In genomic region chr10:127959161-127959679, GRCm38 (mm10) we compare ENCODE assay signal across 32 mouse cellular contexts. TPM values are rescaled to one million over a fixed set of nuclear protein-coding genes. Genes with fewer than 3 reads are reported as not detected.
DNase-seq lines count a peak whose midpoint lies in the region; ATAC-seq and TF ChIP-seq lines count a peak whose summit lies in the region.
"Had no signal": no experiment of that assay in that cellular context is flagged by ENCODE, and none has a peak within 500 bp of the region (broad histone marks: within the 10 kb centered on the region; RNA-seq: fewer than 3 reads in every experiment).

No protein-coding gene starts in this region.

- DNase-seq in thymus, adult 2 months: peak; percentile 8
- no peak for DNase-seq in thymus, postnatal 25 days
- peak; percentile 30 for DNase-seq in adipocyte (ENCODE audit: low spot score)
- DNase-seq in yolk sac, embryonic 10.5 days (ENCODE audit: low spot score): no peak
- DNase-seq: B cell, adult 2 months; cerebellum, adult 11-12 months; cerebellum, adult 9-11 months; embryo, embryonic 11 days; gastrocnemius, postnatal 25 days; heart, adult 11 months; heart, postnatal 36 days; kidney, adult 2 months; kidney, postnatal 36 days; thymus, postnatal 36 days had no signal

- H3K36me3 ChIP-seq in intestine, postnatal 0 days (ENCODE audit: control insufficient read depth, insufficient read depth): no peaks in the 10 kb centered on the region
- H3K36me3 ChIP-seq in intestine, embryonic 15.5 days: no peaks in the 10 kb centered on the region
- no peaks in the 10 kb centered on the region for H3K36me3 ChIP-seq in thymus, adult 2 months (ENCODE audit: control insufficient read depth, insufficient read depth, low read length)
- H3K36me3 ChIP-seq: embryonic facial prominence, embryonic 12.5 days; heart, embryonic 10.5 days; hindbrain, embryonic 12.5 days; limb, embryonic 12.5 days; liver, embryonic 15.5 days; lung, embryonic 15.5 days; midbrain, embryonic 13.5 days; neural tube, embryonic 13.5 days had no signal

- no peak for ATAC-seq in intestine, postnatal 0 days
- no peak for ATAC-seq in intestine, embryonic 15.5 days
- ATAC-seq: forebrain, embryonic 14.5 days; hindbrain, postnatal 0 days; midbrain, embryonic 13.5 days; Patski had no signal

- H3K4me1 ChIP-seq in intestine, postnatal 0 days (replicated peaks; ENCODE audit: control insufficient read depth, insufficient read depth, low read length): 0 out of 2 replicates have a peak, but pooled peaks cover 4% of the 10 kb centered on the region
- H3K4me1 ChIP-seq in intestine, embryonic 15.5 days (replicated peaks): 0 out of 2 replicates have a peak, but pooled peaks cover 3% of the 10 kb centered on the region
- no peaks in the 10 kb centered on the region for H3K4me1 ChIP-seq in thymus, adult 2 months (replicated peaks; ENCODE audit: control insufficient read depth, insufficient read depth, low read length)
- H3K4me1 ChIP-seq: embryonic facial prominence, embryonic 12.5 days; heart, embryonic 10.5 days; hindbrain, embryonic 12.5 days; limb, embryonic 12.5 days; liver, embryonic 15.5 days; lung, embryonic 15.5 days; midbrain, embryonic 13.5 days; neural tube, embryonic 13.5 days had no signal

- peak; percentile 40 for TF ChIP-seq CTCF in intestine, postnatal 0 days (IDR thresholded peaks at IDR 0.05; ENCODE audit: low read depth)
- TF ChIP-seq CTCF in thymus, adult 2 months (IDR thresholded peaks at IDR 0.05; ENCODE audit: borderline replicate concordance, control insufficient read depth, extremely low read depth, insufficient read depth, low read length, poor library complexity): no peak

- WGBS in intestine, postnatal 0 days: 90% methylated on average over 7 of the region's 7 CpGs
- WGBS in intestine, embryonic 15.5 days: 89% methylated on average over 7 of the region's 7 CpGs
- 91% methylated on average over 7 of the region's 7 CpGs for WGBS in thymus, adult 2 months

- TF ChIP-seq POLR2A in thymus, adult 2 months (IDR thresholded peaks at IDR 0.05; ENCODE audit: control insufficient read depth, extremely low read depth, insufficient read depth, low read length, poor library complexity): no peak

- no peak overlapping the region for H3K4me3 ChIP-seq in intestine, postnatal 0 days (ENCODE audit: low read depth, low read length)
- H3K4me3 ChIP-seq in intestine, embryonic 15.5 days (replicated peaks): no peak overlapping the region
- H3K4me3 ChIP-seq in thymus, adult 2 months (ENCODE audit: control insufficient read depth, insufficient read depth, low read length): no peak overlapping the region
- H3K4me3 ChIP-seq: embryonic facial prominence, embryonic 12.5 days; heart, embryonic 10.5 days; hindbrain, embryonic 12.5 days; layer of hippocampus, adult 2 months; left cerebral cortex, adult 2 months; limb, embryonic 12.5 days; liver, embryonic 15.5 days; lung, embryonic 15.5 days; midbrain, embryonic 13.5 days; neural tube, embryonic 13.5 days had no signal

- H3K9me3 ChIP-seq in intestine, postnatal 0 days (ENCODE audit: control insufficient read depth): no peaks in the 10 kb centered on the region
- no peaks in the 10 kb centered on the region for H3K9me3 ChIP-seq in intestine, embryonic 15.5 days
- H3K9me3 ChIP-seq: embryonic facial prominence, embryonic 12.5 days; heart, embryonic 10.5 days; hindbrain, embryonic 12.5 days; limb, embryonic 12.5 days; liver, embryonic 15.5 days; lung, embryonic 15.5 days; midbrain, embryonic 13.5 days; neural tube, embryonic 13.5 days had no signal

- H3K9ac ChIP-seq in intestine, postnatal 0 days (ENCODE audit: low read depth, low read length): no peak overlapping the region
- no peak overlapping the region for H3K9ac ChIP-seq in intestine, embryonic 15.5 days
- H3K9ac ChIP-seq: embryonic facial prominence, embryonic 12.5 days; hindbrain, embryonic 12.5 days; limb, embryonic 12.5 days; liver, embryonic 15.5 days; lung, embryonic 15.5 days; midbrain, embryonic 13.5 days; neural tube, embryonic 13.5 days had no signal

- H3K27ac ChIP-seq in intestine, postnatal 0 days (ENCODE audit: low read depth, low read length): no peak overlapping the region
- H3K27ac ChIP-seq in intestine, embryonic 15.5 days: no peak overlapping the region
- no peak overlapping the region for H3K27ac ChIP-seq in thymus, adult 2 months (ENCODE audit: control insufficient read depth, insufficient read depth, low read length)
- H3K27ac ChIP-seq: embryonic facial prominence, embryonic 12.5 days; heart, embryonic 10.5 days; hindbrain, embryonic 12.5 days; hindbrain, postnatal 0 days; layer of hippocampus, adult 2 months; left cerebral cortex, adult 2 months; limb, embryonic 12.5 days; liver, embryonic 15.5 days; lung, embryonic 15.5 days; midbrain, embryonic 13.5 days; neural tube, embryonic 13.5 days had no signal

- H3K4me2 ChIP-seq in intestine, postnatal 0 days (replicated peaks; ENCODE audit: low read depth): no peak overlapping the region
- H3K4me2 ChIP-seq in intestine, embryonic 15.5 days (replicated peaks): no peak overlapping the region
- H3K4me2 ChIP-seq: embryonic facial prominence, embryonic 12.5 days; hindbrain, embryonic 12.5 days; limb, embryonic 12.5 days; liver, embryonic 15.5 days; lung, embryonic 15.5 days; midbrain, embryonic 13.5 days; neural tube, embryonic 13.5 days had no signal

- no peaks in the 10 kb centered on the region for H3K27me3 ChIP-seq in intestine, postnatal 0 days (replicated peaks; ENCODE audit: control insufficient read depth, insufficient read depth, low read length)
- H3K27me3 ChIP-seq in intestine, embryonic 15.5 days (replicated peaks): no peaks in the 10 kb centered on the region
- H3K27me3 ChIP-seq in thymus, adult 2 months (ENCODE audit: control insufficient read depth, insufficient read depth, low read length): no peaks in the 10 kb centered on the region
- H3K27me3 ChIP-seq: embryonic facial prominence, embryonic 12.5 days; hindbrain, embryonic 12.5 days; limb, embryonic 12.5 days; liver, embryonic 15.5 days; lung, embryonic 15.5 days; midbrain, embryonic 13.5 days; neural tube, embryonic 13.5 days; Patski had no signal

RNA-seq across cellular contexts. Expression of gene Hsd17b6, which starts 48.2 kb away (rescaled TPM):
- polyA plus RNA-seq in intestine, postnatal 0 days (2015; fragmentation: Nextera tagmentation; extraction: Ambion mirVana): 0.74 and 0.86 TPM in 2 replicates
- 0.38 and 0.48 TPM in 2 replicates for polyA plus RNA-seq in intestine, embryonic 15.5 days (2015; fragmentation: Nextera tagmentation; extraction: Ambion mirVana)
- 1.2 and 1.6 TPM in 2 replicates for polyA plus RNA-seq in thymus, adult 2 months (2012; rRNA removed)
- polyA plus RNA-seq: embryonic facial prominence, embryonic 12.5 days; forebrain, embryonic 14.5 days; heart, embryonic 10.5 days; heart, embryonic 16.5 days; hindbrain, embryonic 12.5 days; hindbrain, postnatal 0 days; kidney, adult 2 months; kidney, embryonic 16.5 days; limb, embryonic 12.5 days; lung, embryonic 15.5 days; midbrain, embryonic 13.5 days; neural tube, embryonic 13.5 days; Patski; testis, adult 2 months had no signal

RNA-seq across cellular contexts. Expression of gene Prim1, which starts 55.7 kb away (rescaled TPM):
- 18.7 and 22.1 TPM in 2 replicates for polyA plus RNA-seq in intestine, postnatal 0 days (2015; fragmentation: Nextera tagmentation; extraction: Ambion mirVana)
- polyA plus RNA-seq in intestine, embryonic 15.5 days (2015; fragmentation: Nextera tagmentation; extraction: Ambion mirVana): 67.9 and 73.0 TPM in 2 replicates
- polyA plus RNA-seq in thymus, adult 2 months (2012; rRNA removed): 20.8 and 21.1 TPM in 2 replicates

Comparison
In these comparisons a context has a peak if more than half of its experiments do, and no peak if none do; other contexts are left out.
1. DNase-seq: peak in thymus, adult 2 months (single experiment) and adipocyte (single experiment); none in thymus, postnatal 25 days (single experiment) and yolk sac, embryonic 10.5 days (single experiment).